ENCODE assay signal across 8 mouse cellular contexts in genomic region chr19:43495846-43496245, GRCm38 (mm10). TPM values are rescaled to one million over a fixed set of nuclear protein-coding genes. Genes with fewer than 3 reads are reported as not detected.
DNase-seq lines count a peak whose midpoint lies in the region; ATAC-seq and TF ChIP-seq lines count a peak whose summit lies in the region.

No protein-coding gene starts in this region.

- no peak overlapping the region for H3K9ac ChIP-seq in intestine, postnatal 0 days (ENCODE audit: low read depth, low read length)
- H3K9ac ChIP-seq in limb, embryonic 13.5 days: no peak overlapping the region
- H3K9ac ChIP-seq in midbrain, embryonic 15.5 days: no peak overlapping the region

- TF ChIP-seq POLR2A in thymus, adult 2 months (IDR thresholded peaks at IDR 0.05; ENCODE audit: control insufficient read depth, extremely low read depth, insufficient read depth, low read length, poor library complexity): no peak

- DNase-seq in thymus, adult 2 months: peak; percentile 41
- DNase-seq in thymus, postnatal 36 days: no peak
- peak; percentile 77 for DNase-seq in cerebellum, adult 9-10 months
- DNase-seq in frontal cortex, adult 2 months (ENCODE audit: extremely low spot score in 1 of 2, low spot score in 1 of 2): peak; percentile 48 to 85
- peak; percentile 41 for DNase-seq in thymus, postnatal 25 days

- no peaks in the 10 kb centered on the region for H3K4me1 ChIP-seq in thymus, adult 2 months (replicated peaks; ENCODE audit: control insufficient read depth, insufficient read depth, low read length)
- 0 out of 2 replicates have a peak, but pooled peaks cover 3% of the 10 kb centered on the region for H3K4me1 ChIP-seq in intestine, postnatal 0 days (replicated peaks; ENCODE audit: control insufficient read depth, insufficient read depth, low read length)
- peaks cover 6% of the 10 kb centered on the region; the same call in 1 of the 2 replicates for H3K4me1 ChIP-seq in limb, embryonic 13.5 days
- H3K4me1 ChIP-seq in midbrain, embryonic 15.5 days: peaks cover 8% of the 10 kb centered on the region; the same call in 1 of the 2 replicates

- 18% methylated on average over 5 of the region's 5 CpGs for WGBS in thymus, adult 2 months
- WGBS in intestine, postnatal 0 days: 20% methylated on average over 5 of the region's 5 CpGs
- WGBS in limb, embryonic 13.5 days: 20% methylated on average over 5 of the region's 5 CpGs
- 23% methylated on average over 5 of the region's 5 CpGs for WGBS in midbrain, embryonic 15.5 days

- H3K27me3 ChIP-seq in thymus, adult 2 months (ENCODE audit: control insufficient read depth, insufficient read depth, low read length): no peaks in the 10 kb centered on the region; the same call in 1 of the 2 replicates
- H3K27me3 ChIP-seq in intestine, postnatal 0 days (replicated peaks; ENCODE audit: control insufficient read depth, insufficient read depth, low read length): no peaks in the 10 kb centered on the region
- peaks cover 11% of the 10 kb centered on the region for H3K27me3 ChIP-seq in limb, embryonic 13.5 days
- H3K27me3 ChIP-seq in midbrain, embryonic 15.5 days (replicated peaks): no peaks in the 10 kb centered on the region; the same call in 1 of the 2 replicates

- no peak for TF ChIP-seq CTCF in thymus, adult 2 months (IDR thresholded peaks at IDR 0.05; ENCODE audit: borderline replicate concordance, control insufficient read depth, extremely low read depth, insufficient read depth, low read length, poor library complexity)
- TF ChIP-seq CTCF in intestine, postnatal 0 days (IDR thresholded peaks at IDR 0.05; ENCODE audit: low read depth): peak; percentile 88

- H3K9me3 ChIP-seq in intestine, postnatal 0 days (ENCODE audit: control insufficient read depth): no peaks in the 10 kb centered on the region
- no peaks in the 10 kb centered on the region for H3K9me3 ChIP-seq in limb, embryonic 13.5 days
- no peaks in the 10 kb centered on the region for H3K9me3 ChIP-seq in midbrain, embryonic 15.5 days

- H3K27ac ChIP-seq in thymus, adult 2 months (ENCODE audit: control insufficient read depth, insufficient read depth, low read length): no peak overlapping the region
- no peak overlapping the region for H3K27ac ChIP-seq in intestine, postnatal 0 days (ENCODE audit: low read depth, low read length)
- no peak overlapping the region for H3K27ac ChIP-seq in limb, embryonic 13.5 days
- no peak overlapping the region for H3K27ac ChIP-seq in midbrain, embryonic 15.5 days

- H3K4me3 ChIP-seq in thymus, adult 2 months (ENCODE audit: control insufficient read depth, insufficient read depth, low read length): no peak overlapping the region
- H3K4me3 ChIP-seq in intestine, postnatal 0 days (ENCODE audit: low read depth, low read length): no peak overlapping the region
- H3K4me3 ChIP-seq in limb, embryonic 13.5 days: no peak overlapping the region
- H3K4me3 ChIP-seq in midbrain, embryonic 15.5 days: no peak overlapping the region

- H3K36me3 ChIP-seq in thymus, adult 2 months (ENCODE audit: control insufficient read depth, insufficient read depth, low read length): no peaks in the 10 kb centered on the region
- peaks cover 11% of the 10 kb centered on the region for H3K36me3 ChIP-seq in intestine, postnatal 0 days (ENCODE audit: control insufficient read depth, insufficient read depth)
- peaks cover 20% of the 10 kb centered on the region for H3K36me3 ChIP-seq in limb, embryonic 13.5 days
- peaks cover 16% of the 10 kb centered on the region; the same call in 1 of the 2 replicates for H3K36me3 ChIP-seq in midbrain, embryonic 15.5 days (replicated peaks)

- ATAC-seq in intestine, postnatal 0 days: no peak
- 0 out of 2 replicates have a peak, but pooled peaks have one; percentile 15 for ATAC-seq in limb, embryonic 13.5 days (ENCODE audit: low FRiP score, low read depth)
- peak; percentile 38; the same call in 1 of the 2 replicates for ATAC-seq in midbrain, embryonic 15.5 days (replicated peaks)

- no peak overlapping the region for H3K4me2 ChIP-seq in intestine, postnatal 0 days (replicated peaks; ENCODE audit: low read depth)
- no peak overlapping the region for H3K4me2 ChIP-seq in limb, embryonic 13.5 days (replicated peaks)
- no peak overlapping the region for H3K4me2 ChIP-seq in midbrain, embryonic 15.5 days

RNA-seq across cellular contexts. Expression of gene Got1, which starts 28.6 kb away (rescaled TPM):
- polyA plus RNA-seq in thymus, adult 2 months (2012; rRNA removed): 27.8 and 41.4 TPM in 2 replicates
- 333 and 348 TPM in 2 replicates for polyA plus RNA-seq in frontal cortex, adult 2 months (2012; rRNA removed)
- polyA plus RNA-seq in intestine, postnatal 0 days (2015; fragmentation: Nextera tagmentation; extraction: Ambion mirVana): 82.3 and 85.0 TPM in 2 replicates
- 31.8 and 31.9 TPM in 2 replicates for polyA plus RNA-seq in limb, embryonic 13.5 days (2015; fragmentation: Nextera tagmentation; extraction: Ambion mirVana)
- 94.6 and 97.8 TPM in 2 replicates for polyA plus RNA-seq in midbrain, embryonic 15.5 days (2015; fragmentation: Nextera tagmentation; extraction: Ambion mirVana)

RNA-seq across cellular contexts. Expression of gene Cnnm1, which starts 55.6 kb away (rescaled TPM):
- polyA plus RNA-seq in thymus, adult 2 months (2012; rRNA removed): 2.4 and 2.9 TPM in 2 replicates
- 47.0 and 49.4 TPM in 2 replicates for polyA plus RNA-seq in frontal cortex, adult 2 months (2012; rRNA removed)
- polyA plus RNA-seq in intestine, postnatal 0 days (2015; fragmentation: Nextera tagmentation; extraction: Ambion mirVana): 5.4 and 5.5 TPM in 2 replicates
- polyA plus RNA-seq in limb, embryonic 13.5 days (2015; fragmentation: Nextera tagmentation; extraction: Ambion mirVana): 1.0 and 1.1 TPM in 2 replicates
- 2.1 and 3.3 TPM in 2 replicates for polyA plus RNA-seq in midbrain, embryonic 15.5 days (2015; fragmentation: Nextera tagmentation; extraction: Ambion mirVana)

Comparison
In these comparisons a context has a peak if more than half of its experiments do, and no peak if none do; other contexts are left out.
1. DNase-seq: peak in thymus, adult 2 months (single experiment), cerebellum, adult 9-10 months (single experiment), frontal cortex, adult 2 months (2 of 2) and thymus, postnatal 25 days (single experiment); none in thymus, postnatal 36 days (0 of 2).